Mouse (Mus musculus) thymus, adult 2 months (tissue): Measurements from ENCODE around the gene Ubr4.

ENCODE experiments used
- CTCF ChIP-seq: fragments of 200-500 bp; IDR thresholded peaks from 2 replicates; pipeline ENCODE4 v1.5.1; 2012; ENCODE audit warnings: mild to moderate bottlenecking, control low read depth, low read length, moderate library complexity, borderline replicate concordance; ENCODE audit not compliant: control insufficient read depth, poor library complexity, insufficient read depth; ENCODE audit errors: extremely low read depth
- POLR2A ChIP-seq: fragments of 200-500 bp; IDR thresholded peaks from 2 replicates; pipeline ENCODE4 v1.6.1; 2012; ENCODE audit warnings: mild to moderate bottlenecking, low read length, control low read depth, moderate library complexity; ENCODE audit not compliant: control insufficient read depth, poor library complexity, insufficient read depth; ENCODE audit errors: extremely low read depth

DNA sequence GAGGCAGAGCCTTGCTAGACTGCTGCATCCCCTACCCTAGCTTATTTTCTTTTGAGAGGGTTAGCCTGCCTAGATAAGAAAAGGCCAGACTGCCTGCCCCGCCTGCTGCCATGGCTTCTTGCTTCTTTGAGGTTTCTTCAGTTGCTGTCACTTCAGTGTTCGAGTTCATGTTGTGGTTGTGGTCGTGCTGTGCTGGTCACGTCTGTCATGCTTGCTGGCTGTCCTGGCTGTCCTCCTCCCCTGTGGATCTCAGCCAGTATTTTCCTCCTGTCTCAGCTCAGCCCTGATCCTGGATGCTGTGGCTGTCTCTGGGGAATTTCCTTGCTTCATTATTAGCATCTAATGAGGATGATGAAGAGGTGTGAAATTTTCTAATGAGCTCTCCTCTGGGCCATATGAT lies 89.4 kb downstream of the Ubr4 start:
- TF ChIP-seq POLR2A = no peak
- no peak for TF ChIP-seq CTCF
